Mouse (Mus musculus): Measurements from ENCODE around the gene Fgb.

GRCm38 (mm10) chr3:83054759-83055158 lies 5.1 kb upstream of the Fgb start:
- TF ChIP-seq CTCF (IDR thresholded peaks at IDR 0.05; ENCODE audit: control insufficient read depth, insufficient read depth, insufficient replicate concordance, low read depth, low read length) (no peak), POLR2A (IDR thresholded peaks at IDR 0.05; ENCODE audit: control insufficient read depth, low read depth, low read length) (no peak)
